Mouse (Mus musculus): Measurements from ENCODE around the gene Slfn5.
"Not testable (repeated sequence)": the region's sequence is repeated elsewhere in the genome, so short reads cannot be mapped to it uniquely, and the experiment has no call there.

Slfn5 gene

GRCm38 (mm10) chr11:82910679-82911389, 40.3 kb upstream of the Slfn5 start:
- no peak overlapping the region for H3K4me3 ChIP-seq (replicated peaks; ENCODE audit: low read length)
- TF ChIP-seq CTCF (conservative IDR thresholded peaks at IDR 0.05; ENCODE audit: low read length) (no peak), POU5F1 (IDR thresholded peaks at IDR 0.05; ENCODE audit: borderline replicate concordance, low read length) (no peak), NANOG (IDR thresholded peaks at IDR 0.05; ENCODE audit: borderline replicate concordance, low read length) (no peak)

GRCm38 (mm10) chr11:82914711-82915352, 36.3 kb upstream of the Slfn5 start:
- Histone ChIP-seq H3K4me3 (replicated peaks; ENCODE audit: low read length) (no peak overlapping the region), H3K36me3 (ENCODE audit: insufficient read depth, low read length) (no peaks in the 10 kb centered on the region), H3K9me3 (ENCODE audit: low read length) (no peaks in the 10 kb centered on the region), H3K27me3 (ENCODE audit: insufficient read depth, low read length) (peaks cover 53% of the 10 kb centered on the region), H3K4me1 (replicated peaks; ENCODE audit: low read depth, low read length) (peaks cover 29% of the 10 kb centered on the region)
- no peak for TF ChIP-seq POU5F1 (IDR thresholded peaks at IDR 0.05; ENCODE audit: borderline replicate concordance, low read length)
- no peak for TF ChIP-seq NANOG (IDR thresholded peaks at IDR 0.05; ENCODE audit: borderline replicate concordance, low read length)
- peak; percentile 88 for TF ChIP-seq CTCF (conservative IDR thresholded peaks at IDR 0.05; ENCODE audit: low read length)

More at GRCm38 (mm10) chr11:82910679-82911389, 40.3 kb upstream of the Slfn5 start:
- Histone ChIP-seq H3K4me1 (replicated peaks; ENCODE audit: low read depth, low read length) (peaks cover 50% of the 10 kb centered on the region), H3K27me3 (ENCODE audit: insufficient read depth, low read length) (peaks cover 40% of the 10 kb centered on the region), H3K9me3 (ENCODE audit: low read length) (no peaks in the 10 kb centered on the region), H3K36me3 (ENCODE audit: insufficient read depth, low read length) (peaks cover 17% of the 10 kb centered on the region)

- H3K4me3 ChIP-seq (replicated peaks; ENCODE audit: low read length), result no peak overlapping the region
- peaks cover 3% of the 10 kb centered on the region; the same call in 1 of the 2 replicates for H3K4me1 ChIP-seq (replicated peaks; ENCODE audit: low read depth, low read length)
- TF ChIP-seq CTCF (conservative IDR thresholded peaks at IDR 0.05; ENCODE audit: low read length), result no peak
- no peak for TF ChIP-seq NANOG (IDR thresholded peaks at IDR 0.05; ENCODE audit: borderline replicate concordance, low read length)
- no peak for TF ChIP-seq POU5F1 (IDR thresholded peaks at IDR 0.05; ENCODE audit: borderline replicate concordance, low read length)
- H3K27me3 ChIP-seq (ENCODE audit: insufficient read depth, low read length), result peaks cover 31% of the 10 kb centered on the region
- no peaks in the 10 kb centered on the region for H3K36me3 ChIP-seq (ENCODE audit: insufficient read depth, low read length)
- no peaks in the 10 kb centered on the region for H3K9me3 ChIP-seq (ENCODE audit: low read length)
Measured at GRCm38 (mm10) chr11:82920768-82921167, 30.4 kb upstream of the Slfn5 start.

GRCm38 (mm10) chr11:82921691-82922090, 29.5 kb upstream of the Slfn5 start:
- TF ChIP-seq CTCF (conservative IDR thresholded peaks at IDR 0.05; ENCODE audit: low read length) (no peak), NANOG (IDR thresholded peaks at IDR 0.05; ENCODE audit: borderline replicate concordance, low read length) (no peak), POU5F1 (IDR thresholded peaks at IDR 0.05; ENCODE audit: borderline replicate concordance, low read length) (no peak)
- Histone ChIP-seq H3K4me1 (replicated peaks; ENCODE audit: low read depth, low read length) (peaks cover 6% of the 10 kb centered on the region; the same call in 1 of the 2 replicates), H3K4me3 (replicated peaks; ENCODE audit: low read length) (no peak overlapping the region), H3K9me3 (ENCODE audit: low read length) (no peaks in the 10 kb centered on the region), H3K27me3 (ENCODE audit: insufficient read depth, low read length) (peaks cover 31% of the 10 kb centered on the region), H3K36me3 (ENCODE audit: insufficient read depth, low read length) (no peaks in the 10 kb centered on the region)

GRCm38 (mm10) chr11:82923910-82924309, 27.2 kb upstream of the Slfn5 start:
- not testable (repeated sequence) for H3K4me3 ChIP-seq (replicated peaks; ENCODE audit: low read length); H3K9me3 ChIP-seq (ENCODE audit: low read length); H3K36me3 ChIP-seq (ENCODE audit: insufficient read depth, low read length); H3K4me1 ChIP-seq (replicated peaks; ENCODE audit: low read depth, low read length)
- peaks cover 30% of the 10 kb centered on the region for H3K27me3 ChIP-seq (ENCODE audit: insufficient read depth, low read length)

GRCm38 (mm10) chr11:82928897-82929632, 22.1 kb upstream of the Slfn5 start:
- peaks cover 10% of the 10 kb centered on the region for H3K4me1 ChIP-seq (replicated peaks; ENCODE audit: low read depth, low read length)
- H3K9me3 ChIP-seq (ENCODE audit: low read length), result peaks cover 5% of the 10 kb centered on the region; the same call in 1 of the 2 replicates
- no peaks in the 10 kb centered on the region for H3K36me3 ChIP-seq (ENCODE audit: insufficient read depth, low read length)
- H3K4me3 ChIP-seq (replicated peaks; ENCODE audit: low read length), result no peak overlapping the region
- no peak for TF ChIP-seq NANOG (IDR thresholded peaks at IDR 0.05; ENCODE audit: borderline replicate concordance, low read length)
- no peak for TF ChIP-seq POU5F1 (IDR thresholded peaks at IDR 0.05; ENCODE audit: borderline replicate concordance, low read length)
- no peak for TF ChIP-seq CTCF (conservative IDR thresholded peaks at IDR 0.05; ENCODE audit: low read length)
- H3K27me3 ChIP-seq (ENCODE audit: insufficient read depth, low read length), result peaks cover 45% of the 10 kb centered on the region

- Histone ChIP-seq H3K27me3 (ENCODE audit: insufficient read depth, low read length) (peaks cover 50% of the 10 kb centered on the region), H3K4me3 (replicated peaks; ENCODE audit: low read length) (no peak overlapping the region), H3K9me3 (ENCODE audit: low read length) (peaks cover 5% of the 10 kb centered on the region; the same call in 1 of the 2 replicates), H3K36me3 (ENCODE audit: insufficient read depth, low read length) (no peaks in the 10 kb centered on the region), H3K4me1 (replicated peaks; ENCODE audit: low read depth, low read length) (peaks cover 10% of the 10 kb centered on the region)
- TF ChIP-seq NANOG (IDR thresholded peaks at IDR 0.05; ENCODE audit: borderline replicate concordance, low read length) (no peak), CTCF (conservative IDR thresholded peaks at IDR 0.05; ENCODE audit: low read length) (no peak), POU5F1 (IDR thresholded peaks at IDR 0.05; ENCODE audit: borderline replicate concordance, low read length) (no peak)
Measured at GRCm38 (mm10) chr11:82929633-82929950, 21.6 kb upstream of the Slfn5 start.

GRCm38 (mm10) chr11:82930391-82930955, 20.7 kb upstream of the Slfn5 start:
- Histone ChIP-seq H3K4me3 (replicated peaks; ENCODE audit: low read length) (peak overlapping the region; percentile 67), H3K27me3 (ENCODE audit: insufficient read depth, low read length) (peaks cover 53% of the 10 kb centered on the region)
- H3K4me1 ChIP-seq (replicated peaks; ENCODE audit: low read depth, low read length); H3K36me3 ChIP-seq (ENCODE audit: insufficient read depth, low read length); H3K9me3 ChIP-seq (ENCODE audit: low read length): not testable (repeated sequence)

GRCm38 (mm10) chr11:82931161-82931560, 20.0 kb upstream of the Slfn5 start:
- H3K4me3 ChIP-seq (replicated peaks; ENCODE audit: low read length), result 0 out of 2 replicates have a peak overlapping the region, but pooled peaks have one; percentile 13
- peaks cover 60% of the 10 kb centered on the region for H3K27me3 ChIP-seq (ENCODE audit: insufficient read depth, low read length)
- not testable (repeated sequence) for H3K9me3 ChIP-seq (ENCODE audit: low read length); H3K4me1 ChIP-seq (replicated peaks; ENCODE audit: low read depth, low read length); H3K36me3 ChIP-seq (ENCODE audit: insufficient read depth, low read length)

GRCm38 (mm10) chr11:82931671-82932450, 19.3 kb upstream of the Slfn5 start:
- not testable (repeated sequence) for H3K36me3 ChIP-seq (ENCODE audit: insufficient read depth, low read length); H3K4me1 ChIP-seq (replicated peaks; ENCODE audit: low read depth, low read length); H3K9me3 ChIP-seq (ENCODE audit: low read length)
- Histone ChIP-seq H3K27me3 (ENCODE audit: insufficient read depth, low read length) (peaks cover 67% of the 10 kb centered on the region), H3K4me3 (replicated peaks; ENCODE audit: low read length) (peak overlapping the region; percentile 23; the same call in 1 of the 2 replicates)
